Mouse (Mus musculus) forebrain, embryonic 12.5 days (tissue): ENCODE data around the gene Magi1. TPM values are rescaled to one million over a fixed set of nuclear protein-coding genes. Genes with fewer than 3 reads are reported as not detected.
"Not testable (repeated sequence)": the region's sequence is repeated elsewhere in the genome, so short reads cannot be mapped to it uniquely, and the experiment has no call there.

Experiments
- ATAC-seq: fragments of 200-750 bp; cut with Nextera tagmentation; 2 replicates; pipeline ENCODE4 v1.8.0; 2017; ENCODE audit warnings: moderate TSS enrichment; ENCODE audit not compliant: low FRiP score
- H3K27ac ChIP-seq: fragments of 300-500 bp; sonication (generic); 2 replicates; pipeline ENCODE4 v1.5.1; 2016; ENCODE audit warnings: mild to moderate bottlenecking
- H3K27me3 ChIP-seq: fragments of 300-500 bp; sonication (generic); 2 replicates; pipeline ENCODE4 v1.6.1; 2016; ENCODE audit warnings: mild to moderate bottlenecking
- H3K36me3 ChIP-seq: fragments of 300-500 bp; sonication (generic); replicated peaks from 2 replicates; pipeline ENCODE4 v1.6.1; 2016; ENCODE audit warnings: mild to moderate bottlenecking
- H3K4me1 ChIP-seq: fragments of 300-500 bp; sonication (generic); 2 replicates; pipeline ENCODE4 v1.6.1; 2016
- H3K4me2 ChIP-seq: fragments of 300-500 bp; sonication (generic); 2 replicates; pipeline ENCODE4 v1.6.1; 2016; ENCODE audit warnings: mild to moderate bottlenecking, moderate library complexity
- H3K4me3 ChIP-seq: fragments of 300-500 bp; sonication (generic); replicated peaks from 2 replicates; pipeline ENCODE4 v1.5.1; 2016; ENCODE audit warnings: mild to moderate bottlenecking
- H3K9ac ChIP-seq: fragments of 300-500 bp; sonication (generic); 2 replicates; pipeline ENCODE4 v1.6.1; 2016; ENCODE audit warnings: mild to moderate bottlenecking
- H3K9me3 ChIP-seq: fragments of 300-500 bp; sonication (generic); 2 replicates; pipeline ENCODE4 v1.6.1; 2016
- WGBS: fragments of 180-500 bp; shearing (Covaris S2); methylation state at CpG from one replicate; pipeline ENCODE4 v1.1.7; 2016; 5-methylcytosine and 5-hydroxymethylcytosine counted together
- polyA plus RNA-seq: library from polyadenylated mRNA; unstranded; fragments of >200 nt; fragmentation: Nextera tagmentation; extraction: Ambion mirVana; gene quantifications from 2 replicates; pipeline ENCODE4 v1.2.1, GENCODE M21; 2016

Gene Magi1
- polyA plus RNA-seq, 1 experiment from 2014 or later = 45.5 TPM

- H3K4me1 ChIP-seq = peaks cover 16% of the 10 kb centered on the region
- H3K4me3 ChIP-seq = no peak overlapping the region
- no peaks in the 10 kb centered on the region for H3K9me3 ChIP-seq
- WGBS = 87% methylated on average over 2 of the region's 2 CpGs
- no peak overlapping the region for H3K27ac ChIP-seq
- H3K4me2 ChIP-seq = no peak overlapping the region
- no peaks in the 10 kb centered on the region for H3K27me3 ChIP-seq
- ATAC-seq = no peak
- H3K36me3 ChIP-seq = no peaks in the 10 kb centered on the region
- no peak overlapping the region for H3K9ac ChIP-seq
These were observed 270.0 kb downstream of the Magi1 start for GRCm38 (mm10) chr6:94013761-94014160.

- ATAC-seq = no peak
These were observed 271.8 kb downstream of the Magi1 start for GRCm38 (mm10) chr6:94011947-94012346.

GRCm38 (mm10) chr6:94011521-94011920 is 272.2 kb downstream of the Magi1 start:
- Histone ChIP-seq H3K4me2 (no peak overlapping the region), H3K27ac (no peak overlapping the region), H3K9me3 (no peaks in the 10 kb centered on the region), H3K4me3 (no peak overlapping the region), H3K27me3 (no peaks in the 10 kb centered on the region), H3K36me3 (no peaks in the 10 kb centered on the region), H3K9ac (no peak overlapping the region), H3K4me1 (peaks cover 25% of the 10 kb centered on the region)
- ATAC-seq = no peak
- 79% methylated on average over 6 of the region's 6 CpGs for WGBS

More at GRCm38 (mm10) chr6:94011947-94012346, 271.8 kb downstream of the Magi1 start:
- Histone ChIP-seq H3K36me3 (no peaks in the 10 kb centered on the region), H3K27me3 (no peaks in the 10 kb centered on the region), H3K4me2 (no peak overlapping the region), H3K27ac (no peak overlapping the region; the same call in 1 of the 2 replicates), H3K4me1 (peaks cover 25% of the 10 kb centered on the region), H3K4me3 (no peak overlapping the region), H3K9me3 (no peaks in the 10 kb centered on the region), H3K9ac (no peak overlapping the region)
- 33% methylated on average over 5 of the region's 5 CpGs for WGBS

DNA sequence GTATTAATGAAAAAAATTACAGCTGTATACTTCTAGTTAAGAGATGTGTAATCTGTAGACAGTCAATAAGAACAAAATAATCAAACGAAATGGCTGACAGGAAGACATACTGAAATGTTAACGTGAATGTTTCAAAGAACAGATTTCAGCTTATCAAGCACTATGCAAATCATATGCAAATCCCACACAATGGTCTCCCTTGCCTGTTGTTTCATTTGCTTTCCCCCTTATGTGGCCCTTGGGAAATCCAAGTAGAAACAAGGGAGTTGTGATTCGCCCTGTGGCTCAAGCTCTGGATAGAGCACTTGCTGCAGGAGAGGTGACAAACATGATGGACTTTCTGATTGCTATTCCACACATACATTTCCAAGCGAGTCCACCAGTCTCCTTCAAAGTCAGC is 275.1 kb downstream of the Magi1 start:
- WGBS = 55% methylated on average over 4 of the region's 4 CpGs

GRCm38 (mm10) chr6:94003586-94003985 is 280.1 kb downstream of the Magi1 start:
- WGBS = 62% methylated on average over 2 of the region's 2 CpGs
- not testable (repeated sequence) for H3K4me3 ChIP-seq, H3K27me3 ChIP-seq, H3K36me3 ChIP-seq, H3K27ac ChIP-seq, H3K9me3 ChIP-seq, H3K9ac ChIP-seq, ATAC-seq, H3K4me2 ChIP-seq
- H3K4me1 ChIP-seq = peaks cover 11% of the 10 kb centered on the region

More for the DNA sequence above, 275.1 kb downstream of the Magi1 start:
- Histone ChIP-seq H3K4me1 (peaks cover 29% of the 10 kb centered on the region), H3K27me3 (no peaks in the 10 kb centered on the region), H3K27ac (no peak overlapping the region), H3K36me3 (no peaks in the 10 kb centered on the region), H3K4me2 (no peak overlapping the region), H3K9ac (no peak overlapping the region), H3K9me3 (no peaks in the 10 kb centered on the region), H3K4me3 (no peak overlapping the region)
- ATAC-seq = no peak

GRCm38 (mm10) chr6:93996841-93997485 is 286.8 kb downstream of the Magi1 start:
- WGBS = 84% methylated on average over 8 of the region's 8 CpGs
- H3K36me3 ChIP-seq = no peaks in the 10 kb centered on the region
- H3K4me2 ChIP-seq = no peak overlapping the region
- H3K4me3 ChIP-seq = no peak overlapping the region
- no peak for ATAC-seq
- H3K9me3 ChIP-seq = no peaks in the 10 kb centered on the region
- no peaks in the 10 kb centered on the region for H3K4me1 ChIP-seq
- H3K9ac ChIP-seq = no peak overlapping the region
- no peaks in the 10 kb centered on the region for H3K27me3 ChIP-seq
- H3K27ac ChIP-seq = no peak overlapping the region

GRCm38 (mm10) chr6:93987561-93987960 is 296.2 kb downstream of the Magi1 start:
- ATAC-seq = no peak
- Histone ChIP-seq H3K27me3 (no peaks in the 10 kb centered on the region), H3K4me1 (peaks cover 15% of the 10 kb centered on the region), H3K4me2 (no peak overlapping the region), H3K27ac (no peak overlapping the region), H3K9ac (no peak overlapping the region), H3K36me3 (no peaks in the 10 kb centered on the region), H3K9me3 (no peaks in the 10 kb centered on the region), H3K4me3 (no peak overlapping the region)
- 21% methylated on average over 3 of the region's 3 CpGs for WGBS

DNA sequence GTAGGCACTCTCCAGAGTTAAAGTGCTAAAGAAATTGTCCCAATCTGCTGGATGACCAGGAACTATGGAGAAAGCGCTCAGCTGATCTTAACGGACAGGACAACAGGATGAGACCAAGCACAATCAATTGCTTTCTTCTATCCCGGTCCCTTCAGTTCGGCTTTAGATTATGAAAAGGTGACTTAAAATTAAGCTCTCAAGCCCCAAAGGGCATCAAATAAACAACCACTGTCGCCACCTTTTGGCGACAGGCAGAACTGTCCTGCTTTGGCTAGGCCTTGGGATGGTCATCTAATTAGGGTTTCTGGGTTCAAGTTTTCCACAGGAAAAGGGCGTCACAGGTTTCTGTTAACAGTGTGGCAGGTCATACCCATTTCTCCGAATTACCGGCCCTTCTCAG is 298.6 kb downstream of the Magi1 start:
- ATAC-seq = no peak
- 56% methylated on average over 9 of the region's 9 CpGs for WGBS

GRCm38 (mm10) chr6:93983551-93983950 is 300.2 kb downstream of the Magi1 start:
- H3K9ac ChIP-seq = no peak overlapping the region
- no peaks in the 10 kb centered on the region for H3K27me3 ChIP-seq

More for the DNA sequence above, 298.6 kb downstream of the Magi1 start:
- no peak overlapping the region for H3K9ac ChIP-seq
- H3K36me3 ChIP-seq = no peaks in the 10 kb centered on the region
- H3K27me3 ChIP-seq = no peaks in the 10 kb centered on the region
- no peak overlapping the region for H3K27ac ChIP-seq
- no peaks in the 10 kb centered on the region for H3K9me3 ChIP-seq
- H3K4me3 ChIP-seq = no peak overlapping the region
- no peak overlapping the region for H3K4me2 ChIP-seq
- peaks cover 20% of the 10 kb centered on the region for H3K4me1 ChIP-seq

DNA sequence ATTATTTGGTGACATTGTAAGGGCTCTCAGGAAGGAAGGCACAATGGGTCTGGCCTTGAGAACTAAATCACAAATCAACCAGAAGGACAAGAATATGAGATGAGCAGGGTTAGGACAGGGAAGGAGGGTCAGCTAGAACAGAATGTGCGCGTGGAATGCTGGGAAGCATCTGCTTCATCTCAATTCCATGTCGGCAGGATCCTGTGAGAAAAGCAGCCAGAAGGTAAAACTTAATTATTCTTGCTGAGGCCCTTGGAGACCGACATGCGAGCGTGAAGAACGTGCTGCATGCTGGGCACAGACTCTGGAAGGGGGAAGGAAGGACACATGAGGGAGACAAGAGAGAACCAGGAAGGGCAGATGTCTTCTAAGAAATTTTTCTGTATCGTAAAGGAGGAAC is 302.5 kb downstream of the Magi1 start:
- Histone ChIP-seq H3K9ac (no peak overlapping the region), H3K4me1 (peaks cover 9% of the 10 kb centered on the region), H3K4me3 (no peak overlapping the region), H3K27me3 (no peaks in the 10 kb centered on the region), H3K36me3 (no peaks in the 10 kb centered on the region), H3K4me2 (no peak overlapping the region), H3K9me3 (no peaks in the 10 kb centered on the region), H3K27ac (no peak overlapping the region)
- WGBS = 59% methylated on average over 8 of the region's 8 CpGs
- no peak for ATAC-seq

More at GRCm38 (mm10) chr6:93983551-93983950, 300.2 kb downstream of the Magi1 start:
- Histone ChIP-seq H3K9me3 (no peaks in the 10 kb centered on the region), H3K4me2 (no peak overlapping the region), H3K4me3 (no peak overlapping the region), H3K27ac (no peak overlapping the region), H3K36me3 (no peaks in the 10 kb centered on the region), H3K4me1 (peaks cover 14% of the 10 kb centered on the region)
- 87% methylated on average over 3 of the region's 3 CpGs for WGBS
- no peak for ATAC-seq

DNA sequence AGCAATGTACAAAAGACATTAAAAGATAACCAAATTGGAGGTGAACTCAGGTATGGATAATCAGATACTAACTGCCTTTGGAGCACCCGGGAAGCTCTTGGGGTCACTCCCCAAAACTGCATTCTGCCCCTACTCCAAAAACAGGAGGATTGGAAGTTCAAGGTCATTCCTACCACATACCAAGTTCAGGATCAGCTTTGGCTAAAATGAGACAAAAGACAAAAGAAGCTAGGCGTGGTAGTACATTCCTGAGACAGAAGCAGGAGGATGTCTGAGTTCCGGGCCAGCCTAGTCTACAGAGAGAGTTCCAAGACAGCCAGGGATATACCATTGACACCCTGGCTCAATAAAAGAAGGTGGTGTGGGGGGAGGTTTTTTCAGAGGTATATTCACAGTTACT is 304.5 kb downstream of the Magi1 start:
- Histone ChIP-seq H3K4me2 (no peak overlapping the region), H3K27ac (no peak overlapping the region), H3K9me3 (no peaks in the 10 kb centered on the region), H3K27me3 (no peaks in the 10 kb centered on the region), H3K36me3 (no peaks in the 10 kb centered on the region), H3K4me3 (no peak overlapping the region), H3K9ac (no peak overlapping the region), H3K4me1 (peaks cover 9% of the 10 kb centered on the region)
- ATAC-seq = no peak
- 93% methylated on average over 3 of the region's 3 CpGs for WGBS

DNA sequence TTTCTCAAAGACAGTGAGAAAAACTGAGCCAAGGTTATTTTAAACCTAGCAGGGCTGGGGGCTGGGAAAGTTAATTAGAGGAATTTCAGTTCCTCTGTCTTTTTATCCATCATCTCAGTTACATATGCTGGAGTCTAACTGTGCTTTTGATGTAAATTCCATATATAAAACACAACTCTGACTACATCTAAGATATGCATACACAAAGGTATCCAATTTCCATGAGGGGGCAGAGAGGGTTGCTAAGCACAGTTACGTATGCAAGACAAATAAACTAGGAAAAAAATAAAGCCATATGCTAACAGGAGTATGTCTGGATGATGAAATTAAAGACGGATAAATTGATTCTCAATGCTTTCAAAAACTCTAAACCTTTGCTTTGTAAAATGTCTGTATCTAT is 315.0 kb downstream of the Magi1 start:
- no peaks in the 10 kb centered on the region for H3K36me3 ChIP-seq
- no peak overlapping the region for H3K27ac ChIP-seq
- H3K4me3 ChIP-seq = no peak overlapping the region
- no peak overlapping the region for H3K4me2 ChIP-seq
- H3K9me3 ChIP-seq = no peaks in the 10 kb centered on the region
- H3K9ac ChIP-seq = no peak overlapping the region
- ATAC-seq = no peak
- WGBS = 62% methylated on average over 2 of the region's 2 CpGs
- no peaks in the 10 kb centered on the region; the same call in 1 of the 2 replicates for H3K4me1 ChIP-seq
- H3K27me3 ChIP-seq = no peaks in the 10 kb centered on the region

- Histone ChIP-seq H3K9me3 (no peaks in the 10 kb centered on the region), H3K36me3 (no peaks in the 10 kb centered on the region), H3K27me3 (no peaks in the 10 kb centered on the region), H3K4me3 (no peak overlapping the region), H3K9ac (no peak overlapping the region), H3K4me2 (no peak overlapping the region), H3K27ac (no peak overlapping the region), H3K4me1 (0 out of 2 replicates have a peak, but pooled peaks cover 5% of the 10 kb centered on the region)
- WGBS = 95% methylated on average over 5 of the region's 5 CpGs
- no peak for ATAC-seq
These were observed 320.9 kb downstream of the Magi1 start for GRCm38 (mm10) chr6:93962757-93963336.
